Mouse (Mus musculus): ENCODE measurements around the gene Nsmce4a.

GRCm38 (mm10) chr7:130537068-130537467 is 35.9 kb downstream of the Nsmce4a start:
- TF ChIP-seq CTCF (conservative IDR thresholded peaks at IDR 0.05; ENCODE audit: insufficient read depth, insufficient read length, low read depth, low read length): no peak
- no peak for TF ChIP-seq POLR2A (IDR thresholded peaks at IDR 0.05; ENCODE audit: low read depth, low read length)

All from kidney, adult 2 months (tissue).